Mouse (Mus musculus): Measurements from ENCODE around the gene Thoc7.

Thoc7 gene

DNA sequence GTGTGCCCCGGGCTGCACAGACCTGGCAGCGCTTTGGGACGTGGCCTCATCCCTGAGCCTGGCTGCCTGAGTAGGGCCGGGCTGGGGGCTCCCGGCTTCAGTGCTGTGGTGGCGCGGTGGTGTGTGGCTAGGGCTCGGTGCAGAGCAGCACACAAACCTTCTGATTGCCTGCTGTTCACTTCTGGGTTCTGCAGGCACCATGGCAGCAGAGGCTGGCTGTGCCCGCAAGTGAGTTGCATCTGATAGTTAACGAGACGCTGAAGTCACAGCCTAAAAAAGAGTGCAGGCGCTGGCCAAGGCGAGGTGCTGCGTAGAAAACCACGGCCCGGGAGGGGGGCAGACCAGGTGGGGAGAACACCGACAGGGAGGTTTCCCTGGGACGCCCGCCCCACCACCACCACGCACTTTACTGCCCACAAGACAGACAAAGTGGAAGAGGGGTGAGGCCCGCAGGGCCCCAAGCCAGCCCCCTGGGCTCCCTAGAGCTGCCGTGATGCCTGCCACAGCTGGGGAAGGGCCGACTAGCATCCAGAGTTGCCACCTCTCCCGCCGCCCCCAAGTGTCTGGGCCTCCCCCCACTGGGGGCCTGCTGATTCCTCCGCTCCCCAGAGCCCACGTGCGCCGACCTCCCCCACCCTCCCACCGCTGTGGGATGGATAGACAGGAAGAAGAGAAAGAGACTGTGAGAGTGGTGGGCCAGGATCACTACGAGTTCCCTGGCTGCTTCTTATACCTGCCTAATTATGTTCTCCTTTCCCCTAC lies 28.2 kb downstream of the Thoc7 start:
- no peak for DNase-seq

GRCm38 (mm10) chr14:13917630-13918029 lies 44.0 kb downstream of the Thoc7 start:
- peak in 1 of 2 experiments; percentile 50 for DNase-seq

DNA sequence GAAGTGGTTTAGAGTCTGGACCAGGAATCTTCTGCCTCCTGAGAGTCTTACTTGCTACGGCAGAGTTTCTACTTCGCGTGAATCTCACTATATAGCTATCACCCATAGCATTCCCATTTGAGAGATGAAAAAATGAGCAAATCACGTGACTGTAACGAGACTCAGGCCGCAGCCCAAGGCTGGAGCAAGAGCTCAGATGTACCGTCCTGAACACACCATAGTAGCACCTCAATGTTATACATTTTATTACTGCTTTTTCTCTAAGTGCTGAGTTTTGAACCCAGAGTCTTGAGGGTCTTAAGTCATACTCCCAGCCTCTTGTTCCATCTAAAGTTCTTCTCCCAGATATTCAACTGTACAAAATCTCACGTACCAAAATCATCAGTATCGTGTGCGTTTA lies 44.4 kb downstream of the Thoc7 start:
- no peak for DNase-seq

GRCm38 (mm10) chr14:13915207-13915606 lies 46.4 kb downstream of the Thoc7 start:
- no peak for DNase-seq

GRCm38 (mm10) chr14:13914387-13915082 lies 47.1 kb downstream of the Thoc7 start, which contains the start of gene Gm281:
Gm281 (minus strand) TSS chr14:13914478.
- no peak for DNase-seq

GRCm38 (mm10) chr14:13910148-13910547 lies 51.5 kb downstream of the Thoc7 start:
- DNase-seq, result no peak

DNA sequence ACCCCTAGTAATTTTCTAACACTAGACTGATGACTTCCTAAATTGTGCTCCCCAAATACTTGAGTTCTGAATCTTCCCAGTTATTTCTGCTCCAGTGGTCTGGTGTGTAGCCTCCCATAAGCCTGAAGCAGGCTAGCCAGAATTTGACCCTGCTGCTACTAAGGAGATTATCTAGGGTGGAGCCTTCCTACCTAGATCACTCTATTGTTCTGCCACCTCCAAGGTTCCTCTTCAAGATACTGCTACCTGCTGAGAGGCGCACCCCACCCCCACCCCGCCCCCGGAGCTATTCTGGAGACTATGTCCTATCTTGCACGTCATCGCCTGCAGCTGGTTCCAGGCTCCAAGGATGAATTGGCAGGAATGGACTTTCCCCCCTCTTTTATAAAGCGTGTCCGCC lies 54.5 kb downstream of the Thoc7 start:
- no peak for DNase-seq

DNA sequence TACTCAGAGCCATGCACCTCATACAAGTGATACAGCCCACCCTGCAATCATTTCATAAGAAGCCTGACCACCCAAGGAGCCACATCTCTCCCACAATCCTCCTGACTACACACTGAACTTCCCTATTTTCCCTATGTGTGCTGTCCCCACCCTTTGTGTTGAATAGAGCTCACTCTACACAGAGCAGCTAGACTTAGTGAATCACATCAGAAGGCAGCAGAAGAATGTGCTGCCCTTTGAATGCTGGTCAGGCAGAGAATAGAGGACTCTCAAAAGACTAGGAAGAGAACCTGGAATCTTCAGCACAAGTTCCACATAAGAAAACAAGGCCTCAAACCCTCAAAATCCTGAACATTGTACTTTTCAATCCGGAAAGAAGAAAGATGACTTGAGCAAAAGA lies 55.2 kb downstream of the Thoc7 start:
- no peak for DNase-seq

GRCm38 (mm10) chr14:13901611-13902067 lies 60.0 kb downstream of the Thoc7 start:
- peak; percentile 9 to 36 for DNase-seq
